Mouse (Mus musculus) thymus, postnatal 25 days (tissue): ENCODE data around the gene a.
A peak's percentile ranks its signal among the peaks of the same experiment; 100 is the strongest.
"Not testable (repeated sequence)": the region's sequence is repeated elsewhere in the genome, so short reads cannot be mapped to it uniquely, and the experiment has no call there.

Experiments used
- DNase-seq: peaks from one replicate; pipeline ENCODE4 v3.0.0; 2022

a gene

DNA sequence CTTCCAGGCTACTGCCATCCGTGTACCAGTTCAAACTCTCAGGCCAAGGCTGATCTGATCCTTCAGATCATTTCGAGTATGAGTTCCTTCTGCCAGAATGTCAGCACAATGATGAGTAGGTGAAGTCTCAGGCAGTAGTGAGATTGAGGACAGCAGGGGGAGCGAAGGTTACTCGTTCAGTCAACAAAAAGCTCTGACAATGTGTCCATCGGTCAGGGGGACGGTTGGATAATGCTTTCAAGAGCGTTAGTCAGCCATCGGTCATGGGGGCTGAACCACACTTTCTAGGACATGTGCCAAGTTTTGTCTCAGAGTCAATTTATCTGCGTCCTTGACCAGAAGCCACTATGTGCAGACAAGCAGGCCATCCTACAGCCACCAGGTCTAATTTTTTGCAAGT, 225.5 kb downstream of the a start:
- DNase-seq, result not testable (repeated sequence)

- not testable (repeated sequence) for DNase-seq
Observed at GRCm38 (mm10) chr2:155018251-155018755, 227.1 kb downstream of the a start, which contains the start of gene Gm14226. Gm14226 (plus strand) TSS chr2:155018266.

- peak; percentile 69 for DNase-seq
Observed at GRCm38 (mm10) chr2:155018762-155019641, 227.8 kb downstream of the a start.

GRCm38 (mm10) chr2:155019673-155020072, 228.5 kb downstream of the a start:
- DNase-seq, result peak; percentile 85

DNA sequence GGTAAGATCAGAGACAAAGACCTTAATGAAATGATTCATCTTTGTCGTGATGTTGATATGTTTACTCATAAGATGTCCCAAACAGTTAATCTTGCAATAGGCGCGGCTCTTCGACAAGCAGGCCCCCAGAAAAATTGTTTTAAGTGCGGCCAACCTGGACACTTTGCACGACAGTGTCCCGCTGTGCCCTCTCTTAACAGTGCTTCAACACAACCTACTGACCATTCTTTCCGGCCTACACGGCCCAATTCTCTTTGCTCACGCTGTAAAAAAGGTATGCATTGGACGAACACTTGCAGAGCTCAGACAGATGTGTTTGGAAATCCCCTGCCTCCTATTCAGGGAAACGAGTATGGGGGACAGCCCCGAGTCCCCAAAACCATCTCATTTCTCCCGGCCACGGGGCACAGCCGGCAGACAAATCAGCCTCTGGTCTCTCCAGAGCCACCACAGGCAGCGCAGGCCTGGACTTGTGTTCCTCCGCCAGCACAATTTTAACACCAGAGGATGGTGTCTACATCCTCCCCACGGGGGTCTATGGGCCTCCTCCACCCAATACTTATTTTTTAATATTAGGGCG, 229.1 kb downstream of the a start:
- not testable (repeated sequence) for DNase-seq

- no peak for DNase-seq
Observed at GRCm38 (mm10) chr2:155030831-155031230, 239.6 kb downstream of the a start.

DNA sequence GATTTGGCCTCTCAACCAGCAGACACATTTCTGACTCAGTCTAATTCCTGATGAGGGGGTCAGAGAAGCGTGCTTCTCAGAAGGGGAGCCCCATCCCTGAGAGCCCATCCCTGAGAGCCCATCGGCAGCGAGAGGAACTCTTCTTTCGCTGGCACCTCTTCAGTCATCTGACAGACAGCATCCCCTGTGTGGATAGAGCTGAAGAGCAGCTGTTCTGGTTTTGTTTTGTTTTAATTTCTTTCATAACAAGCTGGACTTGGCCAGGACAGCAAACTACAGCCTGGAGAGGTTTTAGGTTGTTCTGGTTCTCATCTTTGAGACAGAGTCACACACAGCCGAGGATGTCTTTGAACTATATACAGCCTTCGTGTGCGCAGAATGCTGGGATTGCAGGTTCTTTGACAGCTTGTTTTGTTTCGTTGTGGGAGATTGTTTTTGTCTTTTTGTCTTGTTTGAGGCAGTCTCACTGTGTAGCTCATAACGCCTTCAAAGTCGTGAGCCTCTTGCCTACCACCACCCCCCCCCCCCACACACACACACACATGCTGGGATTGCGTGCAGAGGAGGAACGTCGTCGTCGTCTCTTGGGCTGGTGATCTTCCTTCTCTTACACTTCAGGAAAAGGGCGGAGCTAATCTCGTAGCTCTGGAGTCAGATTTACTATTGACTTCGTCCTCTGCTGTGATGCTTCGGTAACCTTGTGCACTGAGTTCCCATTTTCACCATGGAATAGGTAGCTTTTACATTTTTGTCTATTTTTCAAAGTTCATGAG, 241.9 kb downstream of the a start:
- no peak for DNase-seq

- DNase-seq, result no peak
Observed at GRCm38 (mm10) chr2:155039956-155040355, 248.8 kb downstream of the a start.

DNA sequence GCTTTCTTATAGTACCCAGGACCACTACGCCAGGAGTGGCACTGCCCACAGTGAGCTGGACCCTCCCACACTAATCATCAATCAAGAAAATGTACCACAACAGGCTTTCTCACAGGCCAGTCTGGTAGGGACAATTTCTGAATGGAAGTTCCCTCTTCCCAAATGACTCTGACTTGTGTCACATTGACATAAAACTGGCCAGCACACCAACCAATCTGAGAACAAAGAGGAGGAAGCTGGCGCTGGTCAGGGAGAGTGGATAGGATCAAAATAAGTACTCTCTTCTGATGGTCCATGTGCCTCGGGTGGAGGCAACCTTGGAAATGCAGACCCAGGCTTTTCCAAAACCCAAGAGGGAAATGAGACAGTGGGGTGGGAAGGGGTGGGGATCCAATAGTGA, 253.3 kb downstream of the a start:
- no peak for DNase-seq

GRCm38 (mm10) chr2:155045075-155045474, 253.9 kb downstream of the a start:
- no peak for DNase-seq

DNA sequence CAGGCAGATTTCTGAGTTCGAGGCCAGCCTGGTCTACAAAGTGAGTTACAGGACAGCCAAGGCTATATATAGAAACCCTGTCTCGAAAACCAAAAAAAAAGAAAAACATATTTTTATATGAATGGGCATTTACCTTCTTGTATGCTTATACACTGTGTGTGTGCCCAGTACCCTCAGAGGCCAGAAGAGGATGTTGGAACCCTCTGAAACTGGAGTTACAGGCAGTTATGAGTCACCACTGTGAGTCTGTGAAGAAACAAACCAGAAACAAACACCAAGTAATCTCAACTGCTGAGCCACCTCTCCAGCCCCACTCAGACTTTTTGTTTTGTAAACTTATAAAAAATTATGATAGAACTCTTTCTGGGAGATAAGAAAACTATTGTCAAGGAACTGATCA, 255.6 kb downstream of the a start:
- no peak for DNase-seq

DNA sequence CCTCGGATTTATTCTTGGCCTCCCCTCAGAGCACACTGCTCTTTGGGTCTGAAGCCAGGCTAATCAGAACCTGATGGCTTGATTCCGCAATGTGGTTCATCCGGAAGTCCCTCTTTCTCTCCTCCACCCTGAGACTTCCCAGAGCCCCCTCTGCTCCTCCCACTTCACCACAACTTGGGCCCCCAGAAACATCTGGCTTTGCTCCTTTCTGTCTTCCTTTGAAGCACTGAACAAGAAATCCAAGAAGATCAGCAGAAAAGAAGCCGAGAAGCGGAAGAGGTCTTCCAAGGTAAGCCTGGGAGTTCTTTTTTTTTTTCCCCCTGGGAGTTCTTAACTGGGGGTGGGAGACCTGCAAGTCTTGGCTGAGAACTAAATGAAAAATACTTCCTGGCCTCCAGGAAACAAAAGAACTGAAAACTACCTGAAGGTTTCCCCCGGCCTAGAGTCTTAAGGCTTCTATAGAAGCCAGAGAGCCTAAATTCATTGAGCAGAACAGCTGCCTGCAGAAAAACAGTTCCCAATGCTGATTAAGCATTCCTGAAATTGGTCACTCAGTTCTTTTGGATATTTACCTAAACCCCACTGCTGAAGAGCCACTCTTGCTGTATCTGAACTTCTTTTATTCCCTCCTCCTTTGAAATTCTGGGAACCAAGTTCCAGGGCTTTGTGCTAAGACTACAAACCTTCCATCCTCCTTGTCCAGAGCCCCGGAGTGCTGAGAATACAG, 256.4 kb downstream of the a start:
- DNase-seq, result peak; percentile 39

DNA sequence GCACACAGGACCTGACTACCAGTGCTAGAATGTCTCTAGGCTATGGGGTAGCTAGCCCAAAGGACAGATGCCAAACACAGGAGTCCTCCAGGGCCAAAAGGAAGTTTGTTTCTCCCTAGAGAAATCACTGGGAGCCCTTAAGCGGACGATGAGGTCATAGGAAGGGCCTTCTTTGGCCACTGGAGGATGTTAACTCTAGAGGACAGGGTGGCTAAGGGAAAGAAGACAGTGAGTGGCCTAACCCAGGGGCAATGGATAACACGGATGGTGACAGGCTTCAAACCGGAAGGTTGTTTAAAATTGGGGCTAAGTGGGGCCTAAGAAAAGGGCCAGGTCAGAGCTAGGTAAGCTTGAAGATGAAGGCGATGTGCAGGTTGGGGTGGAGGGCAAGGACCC, 258.9 kb downstream of the a start:
- no peak for DNase-seq

DNA sequence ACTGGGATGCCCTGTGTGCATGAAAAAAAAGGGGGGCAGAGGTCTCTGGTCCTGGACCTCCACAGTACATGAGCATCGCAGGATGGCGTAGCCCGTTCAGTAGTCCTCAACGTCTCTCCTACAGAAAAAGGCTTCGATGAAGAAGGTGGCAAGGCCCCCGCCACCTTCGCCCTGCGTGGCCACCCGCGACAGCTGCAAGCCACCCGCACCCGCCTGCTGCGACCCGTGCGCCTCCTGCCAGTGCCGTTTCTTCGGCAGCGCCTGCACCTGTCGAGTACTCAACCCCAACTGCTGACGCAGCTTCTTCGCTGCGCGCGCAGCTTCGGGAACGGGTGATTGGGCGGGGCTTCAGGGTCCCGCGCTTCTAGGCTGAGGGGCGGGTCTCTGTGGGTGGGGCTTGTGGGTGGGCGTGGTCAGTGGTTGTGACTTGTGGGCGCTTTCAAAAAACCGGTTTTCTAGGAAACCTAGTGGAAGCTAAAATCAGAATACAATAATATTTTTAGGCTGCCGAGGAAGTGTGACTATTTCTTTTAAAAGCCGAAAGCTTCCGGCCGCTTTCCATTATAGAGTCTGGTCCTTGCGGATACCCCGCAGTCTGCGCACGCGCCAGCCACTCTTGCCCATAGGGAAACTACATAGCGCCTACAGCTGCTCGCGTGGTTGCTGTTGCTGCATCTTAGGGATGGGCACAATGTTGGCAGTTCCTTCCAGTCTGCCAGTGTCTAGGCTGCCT, 259.5 kb downstream of the a start:
- peak; percentile 98 for DNase-seq

- DNase-seq, result no peak
Observed at GRCm38 (mm10) chr2:155051622-155052351, 260.6 kb downstream of the a start.

DNA sequence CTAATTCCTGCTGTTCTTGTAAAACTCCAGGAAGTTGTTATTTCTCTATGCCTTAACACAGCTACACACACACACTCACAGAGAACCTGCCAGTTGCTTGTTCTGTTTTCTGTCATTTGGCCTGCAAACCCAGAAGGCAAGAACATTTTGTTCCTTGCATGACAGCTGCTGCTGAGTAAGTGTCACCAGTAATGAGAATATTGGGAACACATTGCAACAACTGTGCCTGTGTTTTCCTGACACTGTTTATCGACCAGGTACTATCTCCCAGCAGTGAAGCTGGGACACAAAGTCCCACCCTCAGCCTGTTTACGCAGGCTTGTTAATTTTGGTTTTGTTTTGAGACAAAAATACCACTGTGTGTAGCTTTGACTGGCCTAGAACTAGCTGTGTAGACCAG, 261.5 kb downstream of the a start:
- DNase-seq, result no peak

DNA sequence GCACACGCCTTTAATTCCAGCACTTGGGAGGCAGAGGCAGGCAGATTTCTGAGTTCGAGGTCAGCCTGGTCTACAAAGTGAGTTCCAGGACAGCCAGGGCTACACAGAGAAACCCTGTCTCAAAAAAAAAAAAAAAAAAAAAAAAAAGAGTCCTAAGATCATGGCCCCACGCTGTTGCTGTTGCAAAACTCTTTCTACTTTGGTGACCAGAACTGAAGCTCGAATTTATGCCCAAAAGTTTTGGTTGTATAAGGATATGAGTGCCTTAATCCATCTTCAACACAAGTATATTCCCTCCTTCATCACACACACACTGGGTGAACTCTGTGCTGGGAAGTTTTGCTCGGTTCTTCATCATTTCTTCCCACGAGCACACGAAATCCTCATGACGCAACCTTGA, 262.3 kb downstream of the a start:
- not testable (repeated sequence) for DNase-seq

DNA sequence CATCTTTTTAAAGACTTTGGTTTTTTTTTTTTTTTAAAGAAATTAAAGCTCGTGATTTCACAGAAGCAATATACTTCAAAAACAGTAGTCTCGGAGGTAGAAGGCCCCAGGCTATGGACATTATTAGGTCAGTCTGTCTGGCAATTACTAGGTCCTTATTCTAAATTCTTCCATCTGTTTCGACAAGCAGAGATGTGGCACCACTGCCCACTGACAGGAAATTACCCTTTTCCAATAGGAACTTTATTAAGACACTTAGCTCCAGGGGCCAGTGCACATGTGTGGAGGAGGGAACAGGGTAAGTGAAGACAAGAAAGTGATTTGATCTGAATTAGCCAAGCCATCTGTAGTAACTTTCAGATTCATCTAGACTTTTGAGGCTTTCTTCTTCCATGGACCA, 263.5 kb downstream of the a start:
- no peak for DNase-seq

DNA sequence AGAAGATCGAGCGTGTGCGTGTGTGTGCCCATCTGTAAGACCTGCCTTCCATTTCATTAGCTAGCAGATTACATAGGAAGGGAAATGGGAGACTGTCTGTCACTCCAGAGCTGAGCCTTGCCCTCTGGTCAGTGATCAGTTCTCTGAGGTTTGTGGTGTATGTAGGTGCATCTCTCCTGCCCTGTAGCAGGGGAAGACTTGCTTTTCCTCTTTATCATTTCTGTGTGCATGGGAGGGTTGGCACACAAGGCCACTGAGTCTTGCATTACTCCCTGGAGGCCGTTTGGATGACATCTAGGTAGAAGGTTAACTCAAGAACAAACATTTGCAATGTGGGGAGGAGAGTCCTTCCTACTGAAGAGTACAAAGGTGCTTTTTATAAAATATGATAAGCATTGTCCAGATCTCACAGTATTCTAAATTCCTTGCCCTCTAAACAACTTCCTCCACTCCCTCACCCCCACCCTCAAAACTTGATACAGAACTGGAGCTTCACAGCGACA, 264.9 kb downstream of the a start:
- DNase-seq, result no peak

- DNase-seq, result no peak
Observed at GRCm38 (mm10) chr2:155057361-155057760, 266.2 kb downstream of the a start.

- DNase-seq, result no peak
Observed at GRCm38 (mm10) chr2:155071027-155071426, 279.8 kb downstream of the a start.
